Mouse (Mus musculus): ENCODE results near the gene Camsap3. TPM values are rescaled to one million over a fixed set of nuclear protein-coding genes. Genes with fewer than 3 reads are reported as not detected.
A peak's percentile ranks its signal among the peaks of the same experiment; 100 is the strongest.

Gene Camsap3
- total and polyA plus RNA-seq, 3 experiments: 0.62 to 5.1 TPM; not detected in 1

DNA sequence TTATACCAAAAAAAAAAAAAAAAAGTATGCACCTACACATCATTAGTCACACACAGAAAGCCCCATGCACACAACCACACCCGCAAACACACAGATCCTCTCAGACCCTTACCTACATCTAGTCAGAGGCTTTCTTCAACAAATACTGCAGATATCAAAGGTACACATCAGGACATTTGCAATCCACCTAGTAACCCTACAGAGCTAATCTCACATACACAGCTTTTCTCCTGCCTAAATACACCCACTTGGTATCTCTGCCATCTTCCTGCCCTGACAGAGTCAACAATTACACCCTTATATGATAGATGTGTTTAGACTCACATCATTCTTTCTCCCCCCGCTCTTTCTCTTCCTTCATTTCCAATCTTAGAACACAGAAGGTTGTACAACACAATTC, 641 bp upstream of the Camsap3 start:
- DNase-seq (ENCODE audit: low read depth, low spot score): peak; percentile 43
- H3K4me3 ChIP-seq (ENCODE audit: control insufficient read depth in 1 of 2, insufficient read depth in 1 of 2, low read depth in 2 of 2, low read length in 2 of 2): no peak overlapping the region
- no peak overlapping the region for H3K9ac ChIP-seq (ENCODE audit: control insufficient read depth, low read depth, low read length, poor library complexity, severe bottlenecking)
- H3K36me3 ChIP-seq (ENCODE audit: control insufficient read depth in 1 of 2, insufficient read depth in 2 of 2, low read length in 2 of 2): peaks cover 0 to 6% of the 10 kb centered on the region in 2 experiments; a peak in 2 of 4 replicates
- H3K27ac ChIP-seq (ENCODE audit: control insufficient read depth, low read depth, low read length): no peak overlapping the region
- TF ChIP-seq POLR2A (IDR thresholded peaks at IDR 0.05; ENCODE audit: control insufficient read depth in 1 of 2, insufficient read depth in 1 of 2, low read depth in 1 of 2, low read length in 2 of 2, poor library complexity in 1 of 2): no peak
- no peak for TF ChIP-seq MXI1 (IDR thresholded peaks at IDR 0.05; ENCODE audit: low read depth, low read length)
- TF ChIP-seq HCFC1 (IDR thresholded peaks at IDR 0.05; ENCODE audit: low read depth, low read length): no peak
- peak; percentile 42; the same call in 1 of the 2 replicates for TF ChIP-seq ZNF384 (IDR thresholded peaks at IDR 0.05; ENCODE audit: low read depth, low read length)
- no peak for TF ChIP-seq USF1 (IDR thresholded peaks at IDR 0.05; ENCODE audit: low read depth, low read length)
- no peak for TF ChIP-seq TBP (IDR thresholded peaks at IDR 0.05; ENCODE audit: low read depth, low read length)
- peak; percentile 39; the same call in 1 of the 2 replicates for TF ChIP-seq TAL1 (IDR thresholded peaks at IDR 0.05; ENCODE audit: low read length)
- no peak for TF ChIP-seq JUND (IDR thresholded peaks at IDR 0.05; ENCODE audit: low read depth, low read length)
- TF ChIP-seq CHD2 (IDR thresholded peaks at IDR 0.05; ENCODE audit: low read length): no peak
- no peak for TF ChIP-seq MYC (IDR thresholded peaks at IDR 0.05; ENCODE audit: low read depth, low read length)
- TF ChIP-seq GATA1 (IDR thresholded peaks at IDR 0.05; ENCODE audit: low read depth, low read length): peak; percentile 41
- peak; percentile 43 to 52; a peak in 2 of 4 replicates for TF ChIP-seq EP300 (IDR thresholded peaks at IDR 0.05; ENCODE audit: low read depth in 1 of 2, low read length in 2 of 2)
- TF ChIP-seq SIN3A (IDR thresholded peaks at IDR 0.05; ENCODE audit: low read length): no peak
- no peak for TF ChIP-seq MYB (IDR thresholded peaks at IDR 0.05; ENCODE audit: low read depth, low read length)
- no peak for TF ChIP-seq MAX (IDR thresholded peaks at IDR 0.05; ENCODE audit: low read length)
- no peak for TF ChIP-seq MAZ (IDR thresholded peaks at IDR 0.05; ENCODE audit: low read depth, low read length)
- no peak for TF ChIP-seq ZC3H11A (IDR thresholded peaks at IDR 0.05; ENCODE audit: low read depth, low read length)
- TF ChIP-seq USF2 (IDR thresholded peaks at IDR 0.05; ENCODE audit: borderline replicate concordance in 1 of 2, insufficient read depth in 1 of 2, low read depth in 1 of 2, low read length in 2 of 2): no peak
- TF ChIP-seq POLR2AphosphoS2 (IDR thresholded peaks at IDR 0.05; ENCODE audit: low read length): no peak
- peak; percentile 49; the same call in 1 of the 2 replicates for TF ChIP-seq TCF12 (IDR thresholded peaks at IDR 0.05; ENCODE audit: low read depth, low read length)
- TF ChIP-seq CHD1 (IDR thresholded peaks at IDR 0.05; ENCODE audit: low read depth, low read length): no peak
- TF ChIP-seq KAT2A (conservative IDR thresholded peaks at IDR 0.05; ENCODE audit: low read depth, low read length): no peak
- TF ChIP-seq ETS1 (IDR thresholded peaks at IDR 0.05; ENCODE audit: low read depth, low read length): no peak
- no peaks in the 10 kb centered on the region for H3K9me3 ChIP-seq (replicated peaks; ENCODE audit: insufficient read depth, low read length)
- H3K4me1 ChIP-seq (ENCODE audit: control insufficient read depth in 1 of 2, insufficient read depth in 2 of 2, low read length in 2 of 2): peaks cover 6% of the 10 kb centered on the region in 2 experiments; a peak in 3 of 4 replicates
- H3K27me3 ChIP-seq (ENCODE audit: control insufficient read depth in 1 of 2, insufficient read depth in 2 of 2, low read length in 2 of 2): no peaks in the 10 kb centered on the region; a peak in 1 of 4 replicates
- no peaks in the 10 kb centered on the region for H3K79me2 ChIP-seq (ENCODE audit: control insufficient read depth, insufficient read depth, low read length, poor library complexity)
